Mouse (Mus musculus): Measurements from ENCODE around the gene Tbc1d30.

Gene Tbc1d30

GRCm38 (mm10) chr10:121234476-121234875 lies 116.6 kb downstream of the Tbc1d30 start:
- no peak for DNase-seq (ENCODE audit: extremely low spot score, low read depth, low spot score)

- no peak for DNase-seq (ENCODE audit: extremely low spot score, low read depth, low spot score)
Observed at GRCm38 (mm10) chr10:121228422-121228953, 122.6 kb downstream of the Tbc1d30 start.

DNA sequence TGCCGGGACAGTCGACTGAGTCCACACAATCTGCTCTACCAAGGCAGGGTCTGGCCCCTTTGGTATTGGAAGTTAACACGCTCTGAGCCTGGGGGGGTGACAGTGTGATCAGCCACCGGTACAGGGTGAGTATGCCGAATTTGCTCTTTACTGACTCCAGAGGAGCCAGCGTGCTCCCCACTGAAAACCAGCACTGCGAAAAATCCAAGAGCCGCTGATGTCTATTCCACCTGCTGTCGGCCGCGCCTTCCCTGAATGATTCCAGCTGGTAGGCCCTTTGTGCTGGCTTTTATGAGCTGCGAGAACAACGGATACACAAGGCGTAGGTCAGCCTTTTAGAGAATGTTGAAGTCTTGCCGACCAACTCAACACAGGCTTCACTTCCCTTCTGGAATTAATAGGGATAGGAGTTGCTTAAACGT lies 123.1 kb downstream of the Tbc1d30 start:
- no peak for DNase-seq (ENCODE audit: extremely low spot score, low read depth, low spot score)

GRCm38 (mm10) chr10:121227403-121227802 lies 123.7 kb downstream of the Tbc1d30 start:
- no peak for DNase-seq (ENCODE audit: extremely low spot score, low read depth, low spot score)

DNA sequence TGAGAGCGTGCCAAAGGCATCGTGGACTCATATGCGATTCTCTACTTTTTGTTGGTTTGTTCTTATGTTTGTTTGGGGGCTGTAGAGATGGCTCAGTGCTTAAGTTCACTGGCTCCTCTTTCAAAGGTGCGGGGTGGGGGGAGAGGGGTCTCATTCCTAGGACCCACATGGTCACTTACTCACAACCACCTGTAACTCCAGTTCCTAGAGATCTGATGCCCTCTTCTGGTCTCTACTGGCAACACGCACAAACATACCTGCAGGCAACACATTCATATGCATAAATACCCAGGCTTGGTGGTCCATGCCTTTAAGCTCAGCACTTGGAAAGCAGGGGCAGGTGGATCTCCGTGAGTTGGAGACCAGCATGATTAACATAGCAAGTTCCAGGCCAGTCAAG lies 125.4 kb downstream of the Tbc1d30 start:
- DNase-seq (ENCODE audit: extremely low spot score, low read depth, low spot score) = no peak

DNA sequence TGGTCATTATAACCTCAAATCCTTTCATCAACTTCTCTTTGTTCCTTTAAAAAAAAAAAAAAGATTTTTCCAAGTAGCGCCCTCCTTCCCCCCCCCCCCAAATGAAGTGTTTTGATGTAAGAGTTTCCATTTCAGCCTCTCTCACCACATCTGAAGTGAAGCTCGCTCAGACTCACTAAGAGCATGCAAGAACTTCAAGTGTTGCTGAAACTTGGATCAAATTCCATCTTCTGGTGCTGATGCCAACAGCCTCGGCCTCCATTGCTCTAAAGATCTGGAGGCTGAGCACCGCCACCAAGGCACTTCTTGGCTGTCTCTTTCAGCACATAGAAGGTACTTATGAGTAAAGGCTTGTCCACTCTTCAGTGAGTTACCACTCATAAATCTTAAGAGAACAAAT lies 128.2 kb downstream of the Tbc1d30 start:
- DNase-seq (ENCODE audit: extremely low spot score, low read depth, low spot score) = no peak

DNA sequence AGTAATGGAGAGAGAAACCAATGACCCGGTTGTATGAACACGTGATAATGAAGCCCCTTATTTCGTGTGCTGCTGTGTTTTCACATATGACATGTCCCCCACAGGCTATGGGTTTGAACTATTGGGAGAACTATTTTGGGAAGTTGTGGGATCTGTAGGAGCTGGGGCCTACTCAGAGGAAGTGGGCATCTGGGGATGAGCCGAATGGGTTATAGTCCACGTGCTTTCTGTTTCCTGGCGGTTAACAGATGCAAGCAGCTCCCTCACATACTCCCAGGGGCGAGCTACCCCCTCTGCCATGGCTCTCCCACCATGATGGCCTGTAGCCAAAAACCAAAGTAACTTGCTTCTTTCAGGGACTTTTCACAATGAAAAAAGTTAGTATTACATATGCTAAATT lies 132.5 kb downstream of the Tbc1d30 start:
- DNase-seq (ENCODE audit: extremely low spot score, low read depth, low spot score) = no peak

- DNase-seq (ENCODE audit: extremely low spot score, low read depth, low spot score) = no peak
Observed at GRCm38 (mm10) chr10:121216804-121217203, 134.3 kb downstream of the Tbc1d30 start.

All from hindlimb bud, embryonic 11.5 days (tissue).